Mouse (Mus musculus): Measurements from ENCODE around the gene Crybb1.

- TF ChIP-seq CTCF (IDR thresholded peaks at IDR 0.05; ENCODE audit: borderline replicate concordance, extremely low read depth, insufficient read depth, insufficient read length) (no peak), POLR2A (IDR thresholded peaks at IDR 0.05; ENCODE audit: borderline replicate concordance, extremely low read depth, insufficient read depth, insufficient read length, poor library complexity, severe bottlenecking) (no peak)
Observed at GRCm38 (mm10) chr5:112270764-112271541, 15.3 kb downstream of the Crybb1 start.
